Mouse (Mus musculus) spleen, adult 2 months (tissue): ENCODE data around the gene Serpinb6a. TPM values are rescaled to one million over a fixed set of nuclear protein-coding genes. Genes with fewer than 3 reads are reported as not detected.

Source experiments
- DNase-seq, 2 experiments: peaks; one replicate each; pipeline versions ENCODE4 v3.0.0 to v3.0.0-alpha.2; 2012 to 2021; ENCODE audit warnings: low spot score in 2 of 2, low read depth in 1 of 2
- H3K27ac ChIP-seq: fragments of 200-500 bp; 2 replicates; pipeline ENCODE4 v1.5.1; 2012; ENCODE audit warnings: low read length, inconsistent platforms; ENCODE audit not compliant: insufficient read depth
- H3K27me3 ChIP-seq: fragments of 200-500 bp; 2 replicates; pipeline ENCODE4 v1.6.1; 2012; ENCODE audit warnings: mild to moderate bottlenecking, moderate library complexity, low read length, inconsistent platforms; ENCODE audit not compliant: control insufficient read depth, insufficient read depth
- H3K36me3 ChIP-seq: fragments of 200-500 bp; 2 replicates; pipeline ENCODE4 v1.6.1; 2012; ENCODE audit warnings: mild to moderate bottlenecking, low read length, inconsistent platforms; ENCODE audit not compliant: control insufficient read depth, insufficient read depth
- H3K4me1 ChIP-seq: fragments of 200-500 bp; 2 replicates; pipeline ENCODE4 v1.6.1; 2011; ENCODE audit warnings: inconsistent platforms; ENCODE audit not compliant: control insufficient read depth, insufficient read depth, insufficient read length
- H3K4me3 ChIP-seq: fragments of 200-500 bp; 2 replicates; pipeline ENCODE4 v1.5.1; 2011; ENCODE audit warnings: mild to moderate bottlenecking, inconsistent platforms; ENCODE audit not compliant: insufficient read depth, insufficient read length; ENCODE audit errors: extremely low read depth
- CTCF ChIP-seq: fragments of 200-500 bp; IDR thresholded peaks from 2 replicates; pipeline ENCODE4 v1.5.1; 2011; ENCODE audit warnings: mild to moderate bottlenecking, inconsistent platforms; ENCODE audit not compliant: insufficient read depth, insufficient read length, insufficient replicate concordance; ENCODE audit errors: extremely low read depth
- POLR2A ChIP-seq: fragments of 200-500 bp; IDR thresholded peaks from 2 replicates; pipeline ENCODE4 v1.6.1; 2011; ENCODE audit warnings: low read depth, low read length, inconsistent platforms
- WGBS: fragments of 180-500 bp; shearing (Covaris S2); methylation state at CpG from one replicate; pipeline ENCODE4 v1.1.7; 2018; 5-methylcytosine and 5-hydroxymethylcytosine counted together
- polyA plus RNA-seq: library from polyadenylated mRNA; depleted of rRNA; stranded (reverse); fragments of >200 nt; gene quantifications from 2 replicates; pipeline ENCODE4 v1.2.3, GENCODE M21; 2012

Serpinb6a gene
- polyA plus RNA-seq, 1 experiment: 36.3 TPM

- no peak overlapping the region for H3K4me3 ChIP-seq
- peaks cover 5% of the 10 kb centered on the region for H3K36me3 ChIP-seq
- no peaks in the 10 kb centered on the region for H3K4me1 ChIP-seq
- no peaks in the 10 kb centered on the region for H3K27me3 ChIP-seq
- no peak for DNase-seq
- TF ChIP-seq CTCF (no peak), POLR2A (no peak)
- no peak overlapping the region for H3K27ac ChIP-seq
- WGBS: 95% methylated on average over 5 of the region's 5 CpGs
These were observed 13.0 kb downstream of the Serpinb6a start for GRCm38 (mm10) chr13:33989625-33990024.

- Histone ChIP-seq H3K4me3 (no peak overlapping the region), H3K27ac (no peak overlapping the region)
- TF ChIP-seq POLR2A: no peak
- no peak for TF ChIP-seq CTCF
These were observed 36.0 kb downstream of the Serpinb6a start for GRCm38 (mm10) chr13:33966574-33966973.

GRCm38 (mm10) chr13:33966025-33966412, 36.6 kb downstream of the Serpinb6a start:
- TF ChIP-seq CTCF (no peak), POLR2A (no peak)
- H3K4me1 ChIP-seq: peaks cover 6% of the 10 kb centered on the region; the same call in 1 of the 2 replicates
- no peak for DNase-seq
- H3K4me3 ChIP-seq: no peak overlapping the region
- no peaks in the 10 kb centered on the region for H3K27me3 ChIP-seq
- no peak overlapping the region for H3K27ac ChIP-seq
- WGBS: 79% methylated on average over 4 of the region's 4 CpGs
- H3K36me3 ChIP-seq: no peaks in the 10 kb centered on the region

More at GRCm38 (mm10) chr13:33966574-33966973, 36.0 kb downstream of the Serpinb6a start:
- Histone ChIP-seq H3K27me3 (no peaks in the 10 kb centered on the region), H3K36me3 (no peaks in the 10 kb centered on the region), H3K4me1 (peaks cover 6% of the 10 kb centered on the region; the same call in 1 of the 2 replicates)
- DNase-seq: no peak

- TF ChIP-seq CTCF (no peak), POLR2A (no peak)
- H3K36me3 ChIP-seq: no peaks in the 10 kb centered on the region
- WGBS: 16% methylated on average over 14 of the region's 14 CpGs
- H3K27me3 ChIP-seq: no peaks in the 10 kb centered on the region
- H3K4me1 ChIP-seq: peaks cover 6% of the 10 kb centered on the region; the same call in 1 of the 2 replicates
- DNase-seq: no peak
- H3K4me3 ChIP-seq: peak overlapping the region; percentile 84
- peak overlapping the region; percentile 69 for H3K27ac ChIP-seq
These were observed 37.3 kb downstream of the Serpinb6a start for GRCm38 (mm10) chr13:33965056-33966024.

- Histone ChIP-seq H3K27ac (peak within 1 kb of the TSS; percentile 69), H3K4me1 (peaks cover 6% of the 10 kb centered on the region; the same call in 1 of the 2 replicates), H3K36me3 (no peaks in the 10 kb centered on the region), H3K4me3 (peak within 1 kb of the TSS; percentile 84), H3K27me3 (no peaks in the 10 kb centered on the region)
- WGBS: 3% methylated on average over 22 of the region's 22 CpGs
- TF ChIP-seq CTCF (no peak), POLR2A (no peak)
- peak in 1 of 2 experiments; percentile 25 for DNase-seq
These were observed 38.2 kb downstream of the Serpinb6a start, which contains the start of gene Nqo2 for GRCm38 (mm10) chr13:33964206-33965046. Nqo2 (plus strand) TSS chr13:33964687.

GRCm38 (mm10) chr13:33959771-33960170, 42.8 kb downstream of the Serpinb6a start:
- TF ChIP-seq POLR2A (no peak), CTCF (no peak)
- no peak for DNase-seq
- Histone ChIP-seq H3K27me3 (no peaks in the 10 kb centered on the region), H3K4me3 (no peak overlapping the region), H3K27ac (no peak overlapping the region), H3K4me1 (peaks cover 2% of the 10 kb centered on the region; the same call in 1 of the 2 replicates), H3K36me3 (no peaks in the 10 kb centered on the region)
- WGBS: 92% methylated on average over 2 of the region's 2 CpGs
